Mouse (Mus musculus): ENCODE measurements around the gene Ndc80. TPM values are rescaled to one million over a fixed set of nuclear protein-coding genes. Genes with fewer than 3 reads are reported as not detected.

Gene Ndc80
- polyA plus RNA-seq, 1 experiment from 2014 or later: 11.3 TPM

GRCm38 (mm10) chr17:71506832-71507231 lies 19.8 kb downstream of the Ndc80 start:
- WGBS: 85% methylated on average over 8 of the region's 8 CpGs
- Histone ChIP-seq H3K4me2 (replicated peaks; ENCODE audit: low read depth) (no peak overlapping the region), H3K4me3 (ENCODE audit: low read depth, low read length) (no peak overlapping the region), H3K36me3 (ENCODE audit: control insufficient read depth, insufficient read depth, low read length) (peaks cover 5% of the 10 kb centered on the region), H3K27me3 (ENCODE audit: control insufficient read depth, insufficient read depth, low read length) (no peaks in the 10 kb centered on the region), H3K9ac (ENCODE audit: low read length) (no peak overlapping the region), H3K27ac (replicated peaks) (no peak overlapping the region), H3K4me1 (replicated peaks; ENCODE audit: control insufficient read depth, insufficient read depth) (no peaks in the 10 kb centered on the region), H3K9me3 (ENCODE audit: control insufficient read depth, low read length) (no peaks in the 10 kb centered on the region)
- ATAC-seq (ENCODE audit: low FRiP score, low TSS enrichment): no peak
- TF ChIP-seq CTCF (IDR thresholded peaks at IDR 0.05; ENCODE audit: low read depth): no peak
- TF ChIP-seq EP300 (optimal IDR thresholded peaks at IDR 0.05): no peak
- DNase-seq (ENCODE audit: low spot score): no peak

GRCm38 (mm10) chr17:71495784-71496183 lies 30.9 kb downstream of the Ndc80 start:
- WGBS: 81% methylated on average over 4 of the region's 4 CpGs
- Histone ChIP-seq H3K4me2 (replicated peaks; ENCODE audit: low read depth) (no peak overlapping the region), H3K9ac (ENCODE audit: low read length) (no peak overlapping the region), H3K4me1 (replicated peaks; ENCODE audit: control insufficient read depth, insufficient read depth) (no peaks in the 10 kb centered on the region), H3K9me3 (ENCODE audit: control insufficient read depth, low read length) (no peaks in the 10 kb centered on the region), H3K36me3 (ENCODE audit: control insufficient read depth, insufficient read depth, low read length) (peaks cover 5% of the 10 kb centered on the region; the same call in 1 of the 2 replicates), H3K27me3 (ENCODE audit: control insufficient read depth, insufficient read depth, low read length) (no peaks in the 10 kb centered on the region), H3K27ac (replicated peaks) (no peak overlapping the region), H3K4me3 (ENCODE audit: low read depth, low read length) (no peak overlapping the region)
- DNase-seq (ENCODE audit: low spot score) (no peak), ATAC-seq (ENCODE audit: low FRiP score, low TSS enrichment) (no peak)
- TF ChIP-seq EP300 (optimal IDR thresholded peaks at IDR 0.05): no peak
- TF ChIP-seq CTCF (IDR thresholded peaks at IDR 0.05; ENCODE audit: low read depth): no peak

DNA sequence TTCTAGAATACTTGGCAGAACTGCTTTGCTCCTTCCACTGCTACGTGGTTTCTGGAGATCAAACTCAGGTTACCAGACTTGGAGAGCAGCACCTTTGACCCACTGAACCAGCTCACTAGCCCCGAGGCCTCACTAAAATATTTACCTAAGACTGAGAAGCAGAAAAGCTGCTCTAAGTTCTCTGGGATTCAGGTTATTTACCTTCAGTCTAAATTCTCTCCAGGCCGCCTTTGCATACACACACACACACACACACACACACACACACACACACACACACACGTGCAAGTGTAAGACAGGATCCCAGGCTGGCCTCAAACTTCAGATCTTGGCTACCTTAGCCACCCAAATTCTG lies 35.3 kb downstream of the Ndc80 start:
- Histone ChIP-seq H3K27me3 (ENCODE audit: control insufficient read depth, insufficient read depth, low read length) (no peaks in the 10 kb centered on the region), H3K36me3 (ENCODE audit: control insufficient read depth, insufficient read depth, low read length) (peaks cover 3% of the 10 kb centered on the region; the same call in 1 of the 2 replicates), H3K9me3 (ENCODE audit: control insufficient read depth, low read length) (no peaks in the 10 kb centered on the region), H3K4me3 (ENCODE audit: low read depth, low read length) (no peak overlapping the region), H3K27ac (replicated peaks) (peak overlapping the region; percentile 40; the same call in 1 of the 2 replicates), H3K4me1 (replicated peaks; ENCODE audit: control insufficient read depth, insufficient read depth) (no peaks in the 10 kb centered on the region), H3K9ac (ENCODE audit: low read length) (no peak overlapping the region), H3K4me2 (replicated peaks; ENCODE audit: low read depth) (no peak overlapping the region)
- ATAC-seq (ENCODE audit: low FRiP score, low TSS enrichment) (peak; percentile 67), DNase-seq (ENCODE audit: low spot score) (peak; percentile 33)
- TF ChIP-seq CTCF (IDR thresholded peaks at IDR 0.05; ENCODE audit: low read depth): no peak
- no peak for TF ChIP-seq EP300 (optimal IDR thresholded peaks at IDR 0.05)
- 30% methylated on average over 4 of the region's 4 CpGs for WGBS

DNA sequence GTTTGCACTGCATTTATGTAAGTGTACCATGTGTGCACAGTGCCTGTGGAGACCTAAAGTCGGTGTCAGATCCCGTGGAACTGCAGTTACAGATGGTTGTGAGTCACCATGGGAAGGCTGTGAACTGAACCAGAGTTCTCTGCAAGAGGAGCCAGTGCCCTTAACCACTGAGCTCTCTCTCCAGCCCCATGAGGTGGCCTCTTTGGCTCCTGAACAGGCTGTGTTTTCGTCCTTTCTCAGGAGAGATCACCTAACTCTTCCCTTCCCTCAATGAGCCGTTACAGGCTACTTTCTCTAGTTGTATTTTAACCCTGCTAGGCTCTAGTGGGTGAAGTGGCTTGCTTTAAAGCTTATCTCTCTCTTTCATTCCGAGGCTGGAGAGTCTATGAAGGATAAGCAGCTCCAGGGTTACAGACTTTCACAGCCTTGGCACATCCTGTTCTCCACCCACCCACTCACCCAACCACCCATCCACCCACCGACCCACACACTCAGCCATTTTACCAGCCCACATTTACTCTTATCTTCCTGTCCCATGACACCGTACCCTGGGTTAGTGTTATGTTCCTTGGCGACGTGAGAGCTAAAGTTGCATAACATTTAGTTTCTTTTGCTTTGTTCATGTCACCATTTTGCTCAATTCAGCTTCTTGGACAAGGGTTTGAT lies 35.9 kb downstream of the Ndc80 start:
- Histone ChIP-seq H3K4me1 (replicated peaks; ENCODE audit: control insufficient read depth, insufficient read depth) (no peaks in the 10 kb centered on the region), H3K4me2 (replicated peaks; ENCODE audit: low read depth) (no peak overlapping the region), H3K9ac (ENCODE audit: low read length) (no peak overlapping the region), H3K9me3 (ENCODE audit: control insufficient read depth, low read length) (no peaks in the 10 kb centered on the region), H3K4me3 (ENCODE audit: low read depth, low read length) (no peak overlapping the region), H3K36me3 (ENCODE audit: control insufficient read depth, insufficient read depth, low read length) (peaks cover 2% of the 10 kb centered on the region; the same call in 1 of the 2 replicates), H3K27ac (replicated peaks) (peak overlapping the region; percentile 40; the same call in 1 of the 2 replicates), H3K27me3 (ENCODE audit: control insufficient read depth, insufficient read depth, low read length) (no peaks in the 10 kb centered on the region)
- no peak for TF ChIP-seq CTCF (IDR thresholded peaks at IDR 0.05; ENCODE audit: low read depth)
- TF ChIP-seq EP300 (optimal IDR thresholded peaks at IDR 0.05): no peak
- ATAC-seq (ENCODE audit: low FRiP score, low TSS enrichment) (peak; percentile 47), DNase-seq (ENCODE audit: low spot score) (no peak)
- WGBS: 55% methylated on average over 9 of the region's 9 CpGs

GRCm38 (mm10) chr17:71489703-71490461 lies 36.8 kb downstream of the Ndc80 start:
- peak; percentile 45; the same call in 1 of the 2 replicates for ATAC-seq (ENCODE audit: low FRiP score, low TSS enrichment)
- H3K36me3 ChIP-seq (ENCODE audit: control insufficient read depth, insufficient read depth, low read length): no peaks in the 10 kb centered on the region
- H3K4me3 ChIP-seq (ENCODE audit: low read depth, low read length): no peak overlapping the region
- no peak for DNase-seq (ENCODE audit: low spot score)
- no peak overlapping the region for H3K27ac ChIP-seq (replicated peaks)
- TF ChIP-seq CTCF (IDR thresholded peaks at IDR 0.05; ENCODE audit: low read depth): no peak
- TF ChIP-seq EP300 (optimal IDR thresholded peaks at IDR 0.05): no peak
- no peak overlapping the region for H3K9ac ChIP-seq (ENCODE audit: low read length)
- 74% methylated on average over 9 of the region's 9 CpGs for WGBS
- no peak overlapping the region for H3K4me2 ChIP-seq (replicated peaks; ENCODE audit: low read depth)
- H3K27me3 ChIP-seq (ENCODE audit: control insufficient read depth, insufficient read depth, low read length): no peaks in the 10 kb centered on the region
- no peaks in the 10 kb centered on the region for H3K9me3 ChIP-seq (ENCODE audit: control insufficient read depth, low read length)
- H3K4me1 ChIP-seq (replicated peaks; ENCODE audit: control insufficient read depth, insufficient read depth): no peaks in the 10 kb centered on the region
